Mouse (Mus musculus) splenic B cell, adult 2 months (primary cell): ENCODE results near the gene Uroc1.

Source experiments
- DNase-seq: peaks from one replicate; pipeline ENCODE4 v3.0.0-alpha.2; 2011; ENCODE audit warnings: low read depth, low spot score
- H3K27me3 ChIP-seq: 2 replicates; pipeline ENCODE4 v1.6.1; 2012; ENCODE audit warnings: mild to moderate bottlenecking, low read length, moderate library complexity, mixed read lengths; ENCODE audit not compliant: control insufficient read depth, poor library complexity, insufficient read depth, severe bottlenecking
- H3K36me3 ChIP-seq: 2 replicates; pipeline ENCODE4 v1.6.1; 2012; ENCODE audit warnings: mild to moderate bottlenecking, low read length, moderate library complexity, mixed read lengths; ENCODE audit not compliant: control insufficient read depth, poor library complexity, insufficient read depth, severe bottlenecking

The Uroc1 gene

GRCm38 (mm10) chr6:90324991-90325390 lies 8.1 kb upstream of the Uroc1 start, which contains the start of gene Chst13:
TSS of gene Chst13 (minus strand) at chr6:90325185.
- DNase-seq, result no peak

GRCm38 (mm10) chr6:90327670-90328069 lies 5.4 kb upstream of the Uroc1 start:
- no peak for DNase-seq
- H3K27me3 ChIP-seq, result no peaks in the 10 kb centered on the region
- H3K36me3 ChIP-seq, result no peaks in the 10 kb centered on the region

More at GRCm38 (mm10) chr6:90324991-90325390, 8.1 kb upstream of the Uroc1 start, which contains the start of gene Chst13:
- H3K27me3 ChIP-seq, result no peaks in the 10 kb centered on the region
- H3K36me3 ChIP-seq, result no peaks in the 10 kb centered on the region

GRCm38 (mm10) chr6:90329953-90330352 lies 3.1 kb upstream of the Uroc1 start:
- no peaks in the 10 kb centered on the region for H3K36me3 ChIP-seq
- no peaks in the 10 kb centered on the region for H3K27me3 ChIP-seq
- DNase-seq, result no peak

GRCm38 (mm10) chr6:90334244-90334643 lies 1.2 kb downstream of the Uroc1 start:
- no peak for DNase-seq
- Histone ChIP-seq H3K27me3 (no peaks in the 10 kb centered on the region), H3K36me3 (no peaks in the 10 kb centered on the region)

DNA sequence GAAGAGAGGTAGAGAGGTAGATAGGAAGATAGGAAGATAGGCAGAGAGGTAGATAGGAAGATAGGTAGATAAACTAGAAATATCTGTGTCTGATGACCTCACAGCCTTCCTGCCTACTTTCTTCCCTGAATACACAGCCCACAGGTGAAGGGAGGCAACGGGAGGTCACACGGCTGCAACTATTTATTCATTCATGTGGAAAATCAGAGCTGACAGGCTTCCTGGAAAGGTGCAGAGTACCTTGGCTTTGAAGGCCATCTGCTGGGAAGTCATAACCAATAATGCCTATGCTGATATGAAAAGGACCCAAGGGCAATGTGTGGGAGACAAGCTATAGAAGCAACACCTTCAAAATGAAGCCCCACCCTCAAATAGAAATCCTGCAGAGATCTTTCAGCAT lies 9.3 kb downstream of the Uroc1 start:
- H3K27me3 ChIP-seq, result no peaks in the 10 kb centered on the region
- DNase-seq, result no peak

GRCm38 (mm10) chr6:90347183-90347582 lies 14.1 kb downstream of the Uroc1 start:
- no peak for DNase-seq
- Histone ChIP-seq H3K27me3 (no peaks in the 10 kb centered on the region), H3K36me3 (no peaks in the 10 kb centered on the region)

More for the DNA sequence above, 9.3 kb downstream of the Uroc1 start:
- no peaks in the 10 kb centered on the region for H3K36me3 ChIP-seq

- Histone ChIP-seq H3K36me3 (no peaks in the 10 kb centered on the region), H3K27me3 (no peaks in the 10 kb centered on the region)
- no peak for DNase-seq
Measured at GRCm38 (mm10) chr6:90348500-90348899, 15.4 kb downstream of the Uroc1 start.

DNA sequence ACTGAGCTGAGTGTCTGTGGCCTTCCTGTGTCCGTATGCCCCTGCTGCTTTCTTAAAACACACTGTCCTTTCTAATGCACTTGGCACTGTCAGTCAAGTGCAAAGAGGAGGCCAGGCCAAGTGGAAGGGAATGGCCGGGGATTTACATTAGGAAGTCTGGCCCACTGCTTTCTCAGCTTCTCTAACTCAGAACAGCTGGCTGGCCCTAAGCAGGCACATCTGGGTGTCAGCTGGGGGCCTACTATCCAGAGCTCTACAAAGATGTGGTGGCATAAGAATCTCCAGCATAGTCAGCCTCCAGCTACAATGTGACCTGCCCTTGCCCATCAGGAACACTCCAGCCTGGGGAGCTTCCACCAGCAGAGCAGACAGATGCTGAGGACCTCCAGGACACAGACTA lies 16.9 kb downstream of the Uroc1 start:
- no peaks in the 10 kb centered on the region for H3K27me3 ChIP-seq
- no peak for DNase-seq
- H3K36me3 ChIP-seq, result no peaks in the 10 kb centered on the region

DNA sequence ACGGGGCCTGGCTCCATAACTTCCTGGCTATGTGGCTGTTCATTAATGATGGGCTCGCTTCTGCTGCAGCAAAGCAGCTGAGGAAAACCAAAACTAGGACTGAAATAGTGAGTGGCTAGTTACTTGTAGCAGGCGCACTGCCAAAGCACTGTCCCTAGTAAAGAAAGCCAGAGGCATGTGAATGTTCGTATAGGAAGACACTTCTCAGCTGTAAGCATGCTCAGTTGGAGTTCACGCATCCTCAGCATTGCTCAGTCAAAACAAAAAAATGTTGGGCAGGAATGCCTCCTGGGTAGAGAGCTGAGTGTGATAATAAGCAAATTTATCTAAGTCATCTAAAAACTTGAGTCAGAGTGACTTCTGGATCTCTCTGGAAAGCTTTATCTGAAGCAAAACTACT lies 25.1 kb downstream of the Uroc1 start:
- DNase-seq, result no peak
- H3K36me3 ChIP-seq, result no peaks in the 10 kb centered on the region

GRCm38 (mm10) chr6:90359445-90359844 lies 26.4 kb downstream of the Uroc1 start:
- Histone ChIP-seq H3K36me3 (no peaks in the 10 kb centered on the region), H3K27me3 (no peaks in the 10 kb centered on the region)
- no peak for DNase-seq

More for the DNA sequence above, 25.1 kb downstream of the Uroc1 start:
- no peaks in the 10 kb centered on the region for H3K27me3 ChIP-seq

GRCm38 (mm10) chr6:90360024-90360781 lies 27.1 kb downstream of the Uroc1 start:
- Histone ChIP-seq H3K36me3 (no peaks in the 10 kb centered on the region), H3K27me3 (no peaks in the 10 kb centered on the region)
- no peak for DNase-seq

DNA sequence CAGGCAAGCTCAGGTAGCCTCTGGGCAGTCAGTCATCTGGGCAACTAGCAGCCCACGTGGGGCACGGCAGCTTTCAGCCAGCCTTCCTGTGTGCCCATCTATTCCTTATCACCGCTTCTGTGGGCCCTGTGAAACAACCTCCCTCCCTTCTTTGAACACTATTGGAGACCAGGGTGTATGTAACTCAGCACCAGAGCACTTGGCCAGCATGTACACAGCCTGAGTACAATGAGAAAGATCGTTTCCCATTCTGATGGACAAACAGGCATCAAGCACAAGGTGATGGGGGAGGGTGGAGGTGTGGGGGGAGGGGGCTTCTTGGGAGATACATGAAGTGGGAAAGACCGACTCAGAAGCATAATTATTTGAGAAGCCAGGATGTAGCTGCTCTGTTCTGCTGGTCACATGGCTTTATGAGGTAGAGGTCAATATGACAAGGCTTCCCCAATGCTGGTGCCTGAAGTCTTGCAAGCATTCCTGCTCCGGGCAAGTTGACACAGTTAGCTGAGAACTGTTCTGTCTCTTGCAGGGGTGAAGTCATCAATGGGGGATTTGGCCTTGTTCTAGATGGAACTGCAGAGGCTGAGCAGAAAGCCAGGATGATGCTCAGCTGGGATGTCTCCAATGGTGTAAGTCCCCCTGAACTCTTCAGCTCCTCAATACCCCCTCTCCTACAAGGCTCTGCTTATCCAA lies 28.0 kb downstream of the Uroc1 start:
- H3K36me3 ChIP-seq, result no peaks in the 10 kb centered on the region
- H3K27me3 ChIP-seq, result no peaks in the 10 kb centered on the region
- no peak for DNase-seq

DNA sequence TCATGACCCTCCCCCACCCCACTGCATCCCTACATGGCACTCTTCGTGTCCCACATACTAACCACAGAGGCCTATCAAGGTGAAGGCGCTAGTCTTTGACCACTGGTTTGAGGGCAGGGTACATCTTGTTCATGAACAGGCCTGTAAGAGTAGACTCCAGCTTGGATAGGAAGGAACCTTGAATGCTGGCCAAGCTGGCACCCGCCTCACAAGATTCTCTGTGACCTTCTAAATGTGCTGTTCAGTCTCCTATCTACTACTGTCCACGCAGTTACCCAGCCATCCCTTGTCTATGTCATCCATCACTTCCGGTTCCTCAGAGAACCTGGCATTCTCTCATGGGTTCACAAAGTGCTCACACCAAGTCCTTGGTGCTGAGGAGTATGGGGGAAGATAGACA lies 30.2 kb downstream of the Uroc1 start:
- Histone ChIP-seq H3K27me3 (no peaks in the 10 kb centered on the region), H3K36me3 (no peaks in the 10 kb centered on the region)
- no peak for DNase-seq

- peak; percentile 96 for DNase-seq
- Histone ChIP-seq H3K27me3 (no peaks in the 10 kb centered on the region), H3K36me3 (peaks cover under 1% of the 10 kb centered on the region; the same call in 1 of the 2 replicates)
Measured at GRCm38 (mm10) chr6:90368976-90369724, 36.1 kb downstream of the Uroc1 start, which contains the start of gene Zxdc. TSS of gene Zxdc (plus strand) at chr6:90369492.
